Mouse (Mus musculus) testis, adult 2 months (tissue): Measurements from ENCODE around the gene Pld3.

Experiments used
- CTCF ChIP-seq: fragments of 200-500 bp; IDR thresholded peaks from 2 replicates; pipeline ENCODE4 v1.5.1; 2012; ENCODE audit warnings: low read depth, mild to moderate bottlenecking, inconsistent platforms, low read length, moderate library complexity; ENCODE audit not compliant: control insufficient read depth, insufficient read depth, insufficient replicate concordance
- POLR2A ChIP-seq: fragments of 200-500 bp; IDR thresholded peaks from 2 replicates; pipeline ENCODE4 v1.6.1; 2012; ENCODE audit warnings: low read depth, mild to moderate bottlenecking, inconsistent platforms, low read length, moderate library complexity; ENCODE audit not compliant: control insufficient read depth

GRCm38 (mm10) chr7:27486770-27487697 is 66.0 kb downstream of the Pld3 start, which contains the start of gene Sertad1:
- TF ChIP-seq CTCF (peak; percentile 41; the same call in 1 of the 2 replicates), POLR2A (peak; percentile 99)
